Mouse (Mus musculus) gastrocnemius, adult 8-10 months (tissue): ENCODE data around the gene Fgd6. TPM values are rescaled to one million over a fixed set of nuclear protein-coding genes. Genes with fewer than 3 reads are reported as not detected.

Source experiments
- DNase-seq, 2 experiments: peaks; one replicate each; pipeline ENCODE4 v3.0.0; 2022; ENCODE audit warnings: low spot score in 2 of 2
- total RNA-seq, 4 experiments: library from RNA; stranded (reverse); gene quantifications; 2 replicates each; pipeline ENCODE4 v1.2.4; 2022

Gene Fgd6
- total RNA-seq, 4 experiments from 2014 or later, result 2.6 to 3.2 (median 2.8) TPM

DNA sequence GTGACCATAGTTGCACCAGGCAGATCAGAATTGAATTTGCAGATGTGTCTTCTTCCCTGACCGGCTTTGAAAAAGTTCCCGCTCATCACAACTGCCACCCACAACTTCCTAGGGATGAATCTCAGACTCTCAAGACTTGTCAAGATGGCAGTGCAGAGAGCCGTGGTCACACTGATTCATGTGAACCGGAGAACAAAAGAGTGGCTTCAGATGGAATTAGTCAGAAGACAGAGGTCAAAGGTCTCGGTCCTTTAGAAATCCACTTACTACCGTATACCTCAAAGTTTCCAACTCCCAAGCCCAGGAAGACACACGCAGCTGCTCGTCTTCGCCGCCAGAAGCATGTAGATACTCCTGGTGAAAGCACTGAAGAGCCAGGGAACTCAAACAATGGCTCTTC, 8.1 kb downstream of the Fgd6 start:
- no peak for DNase-seq

DNA sequence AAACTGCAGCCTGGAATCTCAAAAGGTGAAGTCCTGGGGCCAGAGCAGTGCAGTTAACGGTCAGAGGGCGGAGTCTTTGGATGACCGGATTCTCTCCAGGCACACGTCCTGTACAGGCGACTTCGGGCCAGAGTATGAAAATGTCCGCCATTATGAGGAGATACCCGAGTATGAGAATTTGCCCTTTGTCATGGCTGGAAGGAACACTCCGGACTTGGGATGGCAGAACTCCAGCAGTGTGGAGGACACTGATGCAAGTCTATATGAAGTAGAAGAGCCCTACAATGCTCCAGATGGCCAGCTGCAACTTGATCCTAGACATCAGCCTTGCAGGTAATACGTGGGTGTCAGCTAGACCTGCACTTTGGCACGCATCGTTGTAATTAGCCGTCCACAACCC, 9.5 kb downstream of the Fgd6 start:
- no peak for DNase-seq

DNA sequence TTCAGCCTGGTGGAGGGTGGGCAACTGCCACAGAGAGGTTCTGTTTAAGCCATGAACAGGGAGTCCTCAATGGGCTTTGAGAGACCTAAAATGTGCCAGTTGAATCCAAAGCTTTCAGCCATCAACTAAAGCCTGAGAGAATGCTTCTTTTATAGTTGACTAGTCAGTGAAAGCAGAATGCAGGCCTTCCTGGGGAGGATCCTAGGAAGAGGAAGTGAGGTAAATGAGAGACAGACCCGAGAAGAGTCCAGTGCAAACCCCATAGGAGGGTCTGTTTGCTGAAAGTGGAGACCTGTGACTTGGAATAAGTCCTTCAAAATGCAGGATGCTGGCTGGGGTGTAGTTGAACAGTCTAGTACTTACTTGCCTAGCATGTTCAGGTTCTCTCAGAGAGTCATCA, 11.2 kb downstream of the Fgd6 start:
- no peak for DNase-seq

DNA sequence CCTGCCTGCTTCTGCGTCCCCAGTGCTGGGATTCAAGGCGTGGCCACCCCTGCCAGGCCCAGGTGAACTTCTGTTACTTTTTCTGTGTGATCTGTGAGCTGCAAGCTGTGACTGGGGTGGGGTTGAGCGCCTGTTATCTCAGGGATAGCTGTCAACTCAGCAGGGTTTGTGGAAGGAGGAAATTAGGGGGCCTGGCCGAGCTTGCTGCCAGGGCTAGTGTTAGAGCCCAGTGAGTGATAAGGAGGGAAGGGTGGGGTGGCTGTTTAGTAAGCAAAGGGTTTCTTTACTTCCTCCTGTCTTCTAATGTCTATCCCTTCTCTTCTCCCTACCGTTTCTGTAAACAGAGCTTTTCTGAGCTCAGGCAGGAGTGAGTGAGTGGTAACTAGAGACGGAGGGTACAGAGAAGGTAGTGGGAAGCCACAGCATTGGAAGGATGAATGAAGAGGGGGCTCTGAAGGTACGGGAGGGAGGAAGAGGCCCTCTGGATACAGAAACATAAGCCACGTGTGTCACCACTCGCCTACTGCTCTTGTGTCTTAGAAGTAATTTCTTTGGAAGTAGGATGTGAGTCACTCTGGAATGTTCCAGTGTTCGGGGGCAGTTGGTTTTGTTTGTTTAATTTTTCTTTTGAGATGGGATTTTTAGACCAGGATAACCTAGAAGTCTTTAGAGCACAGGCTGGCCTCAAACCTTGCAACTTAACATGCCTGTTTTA, 12.2 kb downstream of the Fgd6 start:
- DNase-seq, result no peak

DNA sequence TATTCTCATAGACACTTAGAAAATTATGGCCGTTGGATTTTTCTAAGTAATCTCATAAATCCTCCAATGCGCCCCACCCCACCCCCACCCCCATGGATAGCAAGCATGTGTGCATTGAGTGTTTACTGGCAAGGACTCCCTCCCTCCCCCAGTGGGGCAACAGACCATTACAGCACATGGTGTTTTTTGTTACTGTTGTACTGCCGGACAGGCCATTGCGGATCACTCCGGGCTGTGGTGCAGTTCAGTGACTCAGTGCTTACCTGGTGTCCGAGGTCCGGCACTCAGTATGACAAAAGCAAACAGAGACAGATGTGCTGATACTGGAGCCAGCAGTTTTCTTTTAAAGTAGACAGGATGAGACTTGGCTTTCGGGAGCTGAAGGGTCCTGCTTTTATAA, 13.3 kb downstream of the Fgd6 start:
- no peak for DNase-seq

DNA sequence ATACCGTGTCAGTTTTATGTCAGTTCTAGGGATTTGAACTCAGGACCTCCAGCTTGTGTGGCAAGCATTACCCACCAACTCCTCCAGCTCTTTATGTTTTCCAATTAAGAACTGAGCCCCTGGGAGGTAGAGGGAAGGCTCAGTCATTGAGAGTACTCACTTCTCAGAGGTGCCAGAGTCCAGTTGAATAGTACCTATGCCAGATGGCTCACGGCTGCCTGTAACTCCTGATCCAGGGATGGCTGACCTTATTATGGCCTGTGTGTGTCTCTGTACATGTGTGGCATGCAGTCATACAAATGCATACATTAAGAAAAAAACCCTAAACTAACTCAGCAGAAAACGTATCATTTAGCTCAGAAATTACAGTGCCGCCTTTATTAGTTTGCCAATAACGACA, 14.9 kb downstream of the Fgd6 start:
- DNase-seq, result no peak

DNA sequence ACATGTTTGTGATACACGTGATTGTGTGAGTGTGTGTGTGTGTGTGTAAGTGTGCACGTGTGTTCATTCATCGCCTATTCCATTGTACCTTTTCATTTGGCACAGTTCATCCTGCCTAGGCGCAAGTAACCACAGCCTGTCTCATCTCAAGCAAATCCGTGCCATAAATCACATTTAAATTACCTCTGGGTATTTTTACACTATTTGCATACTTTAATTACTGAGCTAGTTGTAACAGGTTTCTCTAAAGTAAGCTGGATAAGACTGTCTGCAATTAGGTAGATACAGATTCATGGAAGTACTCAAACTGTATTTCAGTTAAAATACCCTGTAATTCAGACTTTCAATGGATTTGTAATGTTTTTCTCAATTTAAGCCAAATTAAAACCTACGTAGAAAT, 20.7 kb downstream of the Fgd6 start:
- no peak for DNase-seq

DNA sequence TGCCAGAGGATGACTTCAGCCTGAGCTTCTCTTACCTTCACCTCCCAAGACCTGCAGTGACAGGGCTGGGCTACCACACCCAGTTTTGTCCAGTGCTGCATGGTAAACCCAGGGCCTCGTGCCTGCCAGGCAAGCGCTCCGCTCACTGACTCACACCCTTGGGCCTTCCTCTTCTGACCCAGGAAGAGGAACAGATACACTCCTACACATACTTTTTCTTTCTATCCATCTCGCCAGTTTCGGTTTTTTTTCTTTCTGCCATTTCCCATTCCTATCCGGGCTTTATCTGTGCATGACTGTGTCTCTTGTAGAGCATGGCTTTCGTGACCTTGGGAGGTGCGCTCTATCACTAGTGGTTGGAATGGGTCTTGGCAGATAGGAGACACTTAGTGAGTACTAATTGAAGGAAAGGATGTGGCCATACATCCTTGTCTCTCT, 23.8 kb downstream of the Fgd6 start:
- DNase-seq, result no peak

DNA sequence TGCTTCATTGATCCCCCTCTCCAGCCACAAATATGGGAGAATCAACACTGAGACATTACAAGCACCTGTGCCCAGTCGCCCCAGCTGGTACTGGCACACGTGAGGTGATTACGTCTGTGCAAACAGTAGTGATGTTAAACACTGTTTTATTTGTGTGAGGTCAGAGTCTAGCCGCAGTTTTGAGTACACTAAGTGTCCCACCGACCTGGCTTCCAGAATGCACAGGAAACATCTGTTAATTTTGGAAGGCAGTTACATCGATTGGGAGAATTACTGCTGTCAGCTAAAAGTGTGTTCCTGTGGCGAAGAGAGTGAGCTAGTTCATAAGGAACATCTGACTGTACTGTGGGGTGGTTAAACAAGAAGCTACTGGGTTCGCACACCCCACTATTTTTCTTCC, 24.4 kb downstream of the Fgd6 start:
- DNase-seq, result no peak

DNA sequence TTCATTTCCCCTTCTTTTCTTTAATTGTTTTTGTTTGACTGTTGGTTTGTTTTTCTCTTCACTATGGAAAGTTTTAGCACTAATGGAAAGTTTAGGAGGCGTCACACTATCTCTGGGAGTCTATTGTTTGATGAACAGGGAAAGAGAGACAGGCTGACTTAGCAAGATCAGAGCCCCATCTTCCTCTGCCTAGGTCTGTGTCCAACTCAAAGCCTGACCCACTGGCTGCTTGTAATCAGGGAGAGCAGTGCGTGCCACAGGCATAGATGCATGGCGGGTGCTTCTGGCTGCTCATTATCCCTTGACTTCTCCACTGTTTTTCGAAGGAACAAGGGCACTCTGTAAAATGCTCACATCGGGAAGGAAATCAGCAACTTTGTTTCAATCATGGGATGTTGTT, 26.6 kb downstream of the Fgd6 start:
- DNase-seq, result no peak

DNA sequence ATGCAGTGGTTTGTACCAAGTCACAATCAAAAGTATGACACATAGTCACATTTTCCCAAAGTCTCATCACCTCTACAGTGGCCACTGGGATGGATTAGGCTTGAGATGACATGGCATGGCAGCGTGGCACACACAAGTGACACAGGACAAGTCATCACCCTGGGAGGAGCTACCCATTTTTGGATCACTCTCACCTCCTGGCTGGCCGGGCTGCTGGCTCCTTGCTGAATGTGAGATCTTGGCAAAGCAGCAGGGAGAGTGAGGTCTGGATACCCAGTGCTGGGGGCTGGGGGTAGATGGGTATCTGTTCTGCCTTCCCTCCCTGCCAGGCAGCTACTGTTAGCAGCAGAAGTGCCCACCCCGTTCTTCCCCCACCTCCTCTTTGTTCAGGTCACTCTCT, 31.1 kb downstream of the Fgd6 start:
- DNase-seq, result peak in 1 of 2 experiments; percentile 6

DNA sequence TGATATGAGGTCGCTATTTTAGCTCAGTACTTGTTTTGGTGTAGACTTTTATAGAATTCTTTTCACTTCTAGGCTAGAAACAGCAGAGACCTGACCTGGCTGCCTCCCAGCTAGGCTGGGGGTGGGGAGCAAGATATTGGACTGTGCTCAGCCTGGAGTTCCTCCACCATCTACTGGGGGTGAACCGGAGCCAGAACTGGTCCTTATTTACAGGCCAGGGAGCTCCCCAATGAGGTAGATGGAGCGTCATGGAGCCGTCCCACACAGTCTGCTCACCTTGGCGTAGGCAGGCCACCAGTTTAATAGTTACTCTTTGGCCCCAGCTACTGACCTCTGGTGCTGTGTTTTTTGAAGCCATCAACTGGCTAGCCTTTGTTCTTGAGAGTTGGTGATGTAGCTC, 32.9 kb downstream of the Fgd6 start:
- no peak for DNase-seq

DNA sequence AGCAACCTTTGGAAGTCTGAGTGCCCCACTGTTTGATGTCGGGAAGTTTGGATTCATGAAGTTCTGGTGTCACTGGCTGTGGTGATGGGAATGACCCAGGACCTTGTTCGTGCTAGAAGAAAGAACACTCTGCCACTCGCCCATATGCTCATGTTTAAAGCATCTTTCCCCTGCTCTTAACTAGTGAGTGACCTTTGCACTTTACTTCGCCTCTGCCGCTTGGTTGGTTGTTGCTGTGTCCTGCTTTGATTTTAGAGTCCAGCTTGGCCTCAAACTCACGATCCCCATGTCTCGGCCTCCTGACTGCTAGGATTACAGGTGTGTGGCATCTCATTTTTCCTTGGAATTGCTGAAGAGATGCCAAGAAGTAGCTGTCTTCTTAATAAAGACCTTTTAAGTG, 35.8 kb downstream of the Fgd6 start:
- DNase-seq, result no peak

DNA sequence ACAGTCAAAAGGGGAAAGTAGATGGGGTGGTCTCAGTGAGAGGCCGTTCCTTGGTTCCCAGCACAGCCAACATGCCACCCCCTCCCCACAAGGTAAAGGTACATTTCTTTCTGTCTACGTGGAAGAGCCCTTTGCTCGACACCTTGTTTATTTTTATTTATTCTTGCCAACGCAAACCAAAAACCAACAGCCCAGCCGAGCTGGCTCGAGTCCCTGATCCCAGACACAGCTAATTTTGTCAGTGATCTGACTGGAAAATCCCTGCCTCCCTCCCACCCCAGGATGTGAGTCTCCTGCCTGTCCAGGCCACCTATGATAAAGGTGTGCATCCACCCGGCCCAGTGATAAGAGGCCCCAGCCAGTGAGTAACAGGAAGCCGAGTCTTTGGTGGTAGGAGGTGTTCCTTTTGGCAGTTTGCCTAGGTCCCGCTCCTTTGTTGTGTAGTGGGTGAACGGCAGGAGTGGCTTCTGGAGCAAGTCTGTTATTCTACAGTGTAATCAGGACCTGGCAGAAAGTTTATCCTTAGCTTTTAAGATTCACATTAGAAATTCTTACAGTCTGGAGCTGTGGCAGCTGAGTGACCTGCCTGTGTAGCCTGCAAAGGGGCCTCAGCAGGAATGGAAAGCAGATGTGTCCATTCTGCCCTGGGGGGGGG, 36.6 kb downstream of the Fgd6 start:
- DNase-seq, result no peak

DNA sequence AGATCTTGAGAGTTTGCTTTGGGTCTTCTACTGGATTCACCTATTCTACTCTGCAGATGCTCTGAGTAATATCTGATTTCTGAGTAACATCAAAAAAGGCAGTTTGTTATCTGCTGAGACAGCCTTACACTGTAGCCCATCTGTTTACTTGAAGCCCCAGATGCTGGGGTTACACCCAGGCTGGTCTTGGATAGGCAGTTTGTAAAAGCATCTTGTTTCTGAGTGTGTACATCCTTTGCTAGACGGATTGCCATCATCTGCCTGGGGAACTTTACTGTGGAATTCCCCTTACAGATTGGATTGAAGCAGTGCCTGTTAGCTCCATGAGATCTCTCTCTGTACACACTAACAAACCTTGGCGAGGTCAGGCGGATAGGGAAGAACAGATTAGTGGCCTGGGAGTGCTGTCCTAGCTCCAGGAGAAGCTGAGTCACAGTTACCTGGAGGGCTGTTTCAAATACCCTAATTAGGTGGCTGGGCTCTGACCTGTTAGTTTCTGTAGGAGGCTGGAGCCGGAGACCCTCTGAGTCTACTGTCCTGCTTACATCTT, 37.2 kb downstream of the Fgd6 start:
- no peak for DNase-seq

DNA sequence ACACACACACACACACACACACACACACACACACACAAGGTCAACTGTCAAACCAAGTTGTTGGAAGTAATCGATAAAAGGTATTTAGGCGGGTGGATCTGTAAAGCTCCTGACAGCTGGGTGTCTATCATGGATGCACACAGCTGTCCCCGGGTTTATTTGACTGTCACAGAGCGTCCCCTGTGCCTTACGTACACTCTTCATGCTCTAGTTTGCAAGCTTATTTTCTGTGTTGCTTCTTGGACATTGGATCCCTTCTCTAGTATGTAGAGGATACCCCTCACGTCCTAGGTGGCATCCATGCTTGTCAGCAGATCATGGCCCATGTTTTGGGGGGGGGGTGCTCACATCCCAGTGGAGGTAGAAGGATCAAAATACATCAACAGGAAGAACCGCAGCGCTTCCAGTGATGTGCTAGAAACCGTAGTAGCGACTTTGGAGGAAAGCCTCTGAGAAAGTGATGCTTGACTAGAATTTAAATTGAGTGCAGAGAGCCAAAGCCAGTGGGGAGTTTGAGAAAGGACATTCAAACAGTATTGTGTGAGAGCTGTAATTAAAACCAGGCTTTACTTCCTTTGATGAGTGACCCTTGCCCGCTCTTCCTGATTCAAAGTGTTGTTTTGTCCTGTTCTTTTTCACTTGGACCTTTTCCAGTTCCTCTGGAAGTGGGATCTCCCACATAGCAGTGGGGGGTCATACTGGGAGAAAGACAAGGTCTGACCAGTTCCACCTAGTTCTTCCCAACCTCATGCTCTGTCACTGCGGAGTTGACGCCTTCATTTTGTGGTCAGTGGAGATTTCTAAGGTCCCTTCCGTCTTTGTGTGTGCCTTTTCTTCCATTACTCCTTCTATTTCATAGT, 41.4 kb downstream of the Fgd6 start:
- DNase-seq, result no peak

DNA sequence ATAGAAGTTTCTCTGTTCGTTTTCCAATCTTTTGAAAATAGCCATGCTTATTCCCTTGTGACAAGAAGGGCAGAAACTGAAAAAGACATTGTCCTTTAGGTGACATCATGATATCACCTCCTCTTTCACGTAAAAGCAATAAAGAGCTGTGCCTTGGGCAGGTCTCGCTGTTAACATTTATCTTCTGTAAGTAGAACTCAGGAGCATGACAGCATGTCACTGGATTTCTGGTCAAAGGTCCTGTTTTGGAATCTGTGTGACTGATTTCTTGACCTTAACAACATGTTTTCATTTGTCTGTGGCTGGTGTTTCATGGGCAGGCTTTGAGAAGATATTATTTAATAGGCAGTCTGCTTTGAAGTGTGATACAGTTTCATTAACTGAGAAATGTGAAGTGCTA, 44.9 kb downstream of the Fgd6 start:
- DNase-seq, result no peak

DNA sequence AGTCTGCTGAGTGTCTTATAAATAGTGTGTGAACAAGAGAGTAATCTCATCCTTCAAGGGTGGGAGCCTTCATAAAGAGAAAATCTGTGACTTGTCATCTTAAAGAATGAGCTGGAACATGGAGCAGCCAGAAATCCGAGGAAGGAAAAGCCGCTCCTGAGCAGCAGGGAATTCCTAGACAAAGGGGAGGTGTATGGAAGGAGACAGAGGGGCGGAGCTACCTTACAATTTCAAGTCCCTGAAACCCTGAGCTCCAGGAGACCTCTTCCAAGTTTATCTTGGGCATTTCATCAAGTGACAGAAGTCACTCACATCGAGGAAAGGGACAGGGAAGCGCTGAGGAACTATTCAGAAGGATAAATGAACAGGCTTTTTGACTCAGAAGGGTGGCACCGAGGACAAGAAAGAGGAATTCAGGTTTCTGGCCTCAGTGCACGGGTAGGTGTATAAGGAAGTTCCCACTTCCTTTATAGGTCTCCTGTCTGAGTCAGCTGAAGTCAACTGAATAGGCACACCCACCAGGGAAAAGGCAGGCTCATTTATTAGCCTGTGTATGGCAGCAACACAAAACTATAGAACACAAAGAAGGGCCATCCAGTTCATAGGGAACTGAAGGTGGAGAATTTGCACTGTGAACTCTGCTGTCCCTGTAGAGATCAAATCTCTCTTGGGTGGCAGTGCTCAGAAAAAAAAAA, 46.4 kb downstream of the Fgd6 start:
- no peak for DNase-seq

DNA sequence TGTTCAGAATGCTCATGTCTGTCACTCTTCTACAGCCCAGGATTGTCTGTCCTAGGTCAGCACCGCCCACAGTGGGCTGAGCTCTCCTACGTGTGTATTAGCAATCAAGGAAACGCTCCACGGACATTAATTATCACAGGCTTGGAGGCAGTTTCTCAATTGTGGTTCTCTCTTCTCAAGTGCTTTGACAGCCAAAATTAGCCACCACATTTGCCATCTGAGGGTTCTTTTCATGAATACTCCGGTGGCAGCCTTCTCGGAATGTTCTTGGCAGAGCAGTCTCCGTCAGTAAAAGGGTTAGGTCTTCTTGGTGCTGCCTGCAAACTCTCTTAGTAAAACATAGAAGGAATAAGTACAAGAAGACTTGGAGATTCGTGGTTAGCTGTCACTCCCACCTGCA, 50.5 kb downstream of the Fgd6 start:
- no peak for DNase-seq

DNA sequence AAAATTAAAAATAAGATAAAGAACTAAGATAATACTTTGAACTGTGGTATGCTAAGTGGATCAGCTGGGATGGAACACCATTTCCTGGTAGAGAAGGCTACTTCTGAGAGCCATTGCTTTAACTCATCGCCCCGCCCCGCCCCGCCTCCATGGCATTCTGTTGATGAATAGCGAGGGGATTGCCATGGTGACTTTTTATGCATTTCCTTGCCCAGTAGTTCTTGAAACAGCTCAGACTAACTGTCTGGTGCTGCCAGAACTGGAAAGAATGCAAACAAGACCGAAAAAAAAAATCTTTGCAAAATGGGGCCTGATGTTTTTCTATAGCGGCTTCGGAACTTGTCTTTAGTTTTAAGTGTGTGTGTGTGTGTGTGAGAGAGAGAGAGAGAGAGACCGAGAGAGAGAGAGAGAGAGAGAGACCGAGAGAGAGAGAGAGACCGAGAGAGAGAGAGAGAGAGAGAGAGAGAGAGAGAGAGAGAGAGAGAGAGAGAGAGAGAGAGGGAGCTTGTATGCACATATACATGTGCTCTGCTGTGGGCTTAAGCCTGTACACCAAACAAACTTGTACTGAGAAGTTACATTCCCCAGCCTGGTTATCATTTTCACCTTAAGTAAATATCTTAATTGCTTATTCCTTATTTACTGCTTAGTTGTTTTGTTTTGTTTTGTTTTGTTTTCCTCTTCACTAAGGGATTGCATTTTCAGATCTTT, 51.7 kb downstream of the Fgd6 start:
- DNase-seq, result no peak

DNA sequence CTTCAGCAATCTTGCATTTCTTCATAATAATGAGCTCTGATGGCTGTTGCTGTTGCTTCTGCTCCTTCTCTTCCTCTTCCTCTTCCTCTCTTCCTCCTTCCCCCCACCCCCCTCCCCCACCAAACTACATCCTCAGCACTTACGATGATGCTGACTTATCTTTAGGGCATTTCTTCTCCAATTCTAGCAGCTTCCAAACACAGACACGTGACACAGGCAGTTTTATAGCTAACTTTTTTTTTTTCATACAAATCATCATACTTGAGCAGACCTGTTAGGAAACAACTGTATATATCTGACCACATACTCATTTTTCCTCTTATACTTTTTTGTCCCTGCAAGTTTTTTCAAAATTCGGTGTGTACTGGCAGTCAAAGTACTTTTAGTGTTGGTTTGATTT, 54.2 kb downstream of the Fgd6 start:
- no peak for DNase-seq
